11 mouse cellular contexts compared by ENCODE assay signal in genomic region chr16:84955840-84956239, GRCm38 (mm10).
DNase-seq lines count a peak whose midpoint lies in the region; ATAC-seq and TF ChIP-seq lines count a peak whose summit lies in the region.
"Had no signal": no experiment of that assay in that cellular context is flagged by ENCODE, and none has a peak within 500 bp of the region (broad histone marks: within the 10 kb centered on the region; RNA-seq: fewer than 3 reads in every experiment).

No protein-coding gene starts in this region.

- no peak overlapping the region for H3K4me2 ChIP-seq in embryonic facial prominence, embryonic 11.5 days (ENCODE audit: low read depth, low read length)
- no peak overlapping the region for H3K4me2 ChIP-seq in forebrain, postnatal 0 days (ENCODE audit: low read depth)
- no peak overlapping the region for H3K4me2 ChIP-seq in midbrain, embryonic 15.5 days
- H3K4me2 ChIP-seq: liver, embryonic 15.5 days had no signal

- no peak for TF ChIP-seq CTCF in left cerebral cortex, adult 2 months (IDR thresholded peaks at IDR 0.05)
- TF ChIP-seq CTCF in forebrain, postnatal 0 days (IDR thresholded peaks at IDR 0.05; ENCODE audit: low read depth), result no peak
- TF ChIP-seq CTCF in thymus, adult 2 months (IDR thresholded peaks at IDR 0.05; ENCODE audit: borderline replicate concordance, control insufficient read depth, extremely low read depth, insufficient read depth, low read length, poor library complexity), result no peak

- ATAC-seq in embryonic facial prominence, embryonic 11.5 days (replicated peaks; ENCODE audit: insufficient number of reproducible peaks, low FRiP score, low TSS enrichment, low read depth), result peak; percentile 17; the same call in 1 of the 2 replicates
- ATAC-seq in forebrain, postnatal 0 days, result 0 out of 2 replicates have a peak, but pooled peaks have one; percentile 14
- ATAC-seq in midbrain, embryonic 15.5 days (replicated peaks), result peak; percentile 54

- intact Hi-C loops in left cerebral cortex, adult 2 months (cut with DNase I), result loop anchor here (2.0 kb wide), 2 partner anchors 217 to 723 kb away; partner anchors contain the start of gene App
- intact Hi-C loops in left cerebral cortex, postnatal 36 days (cut with DNase I), result loop anchor here (5.0 kb wide), 2 partner anchors 216 to 721 kb away; partner anchors contain the start of gene App

- TF ChIP-seq POLR2A in thymus, adult 2 months (IDR thresholded peaks at IDR 0.05; ENCODE audit: control insufficient read depth, extremely low read depth, insufficient read depth, low read length, poor library complexity), result no peak

- no peaks in the 10 kb centered on the region for H3K27me3 ChIP-seq in embryonic facial prominence, embryonic 11.5 days (ENCODE audit: control insufficient read depth, insufficient read depth, low read length)
- no peaks in the 10 kb centered on the region for H3K27me3 ChIP-seq in embryonic facial prominence, embryonic 10.5 days (replicated peaks; ENCODE audit: low read depth, poor library complexity, severe bottlenecking)
- H3K27me3 ChIP-seq in forebrain, postnatal 0 days (ENCODE audit: insufficient read depth, low read length), result no peaks in the 10 kb centered on the region
- H3K27me3 ChIP-seq in midbrain, embryonic 15.5 days (replicated peaks), result no peaks in the 10 kb centered on the region
- H3K27me3 ChIP-seq in thymus, adult 2 months (ENCODE audit: control insufficient read depth, insufficient read depth, low read length), result no peaks in the 10 kb centered on the region
- H3K27me3 ChIP-seq: CH12.LX; liver, embryonic 15.5 days had no signal

- 73% methylated on average over 1 of the region's 1 CpGs for WGBS in embryonic facial prominence, embryonic 11.5 days
- WGBS in embryonic facial prominence, embryonic 10.5 days, result 70% methylated on average over 1 of the region's 1 CpGs
- 57% methylated on average over 1 of the region's 1 CpGs for WGBS in forebrain, postnatal 0 days
- 37% methylated on average over 1 of the region's 1 CpGs for WGBS in midbrain, embryonic 15.5 days
- 67% methylated on average over 1 of the region's 1 CpGs for WGBS in thymus, adult 2 months

- H3K36me3 ChIP-seq in embryonic facial prominence, embryonic 11.5 days (replicated peaks; ENCODE audit: control insufficient read depth, insufficient read depth, low read depth, low read length), result no peaks in the 10 kb centered on the region; the same call in none of the 2 replicates
- H3K36me3 ChIP-seq in embryonic facial prominence, embryonic 10.5 days (replicated peaks), result peaks cover 76% of the 10 kb centered on the region
- peaks cover 44% of the 10 kb centered on the region for H3K36me3 ChIP-seq in forebrain, postnatal 0 days (ENCODE audit: insufficient read depth)
- H3K36me3 ChIP-seq in midbrain, embryonic 15.5 days (replicated peaks), result peaks cover 18% of the 10 kb centered on the region
- no peaks in the 10 kb centered on the region for H3K36me3 ChIP-seq in thymus, adult 2 months (ENCODE audit: control insufficient read depth, insufficient read depth, low read length)
- H3K36me3 ChIP-seq: liver, embryonic 15.5 days had no signal

- DNase-seq in embryonic facial prominence, embryonic 11.5 days (ENCODE audit: low spot score), result no peak
- DNase-seq in embryonic facial prominence, embryonic 10.5 days (ENCODE audit: low spot score), result no peak
- no peak for DNase-seq in left cerebral cortex, adult 2 months (ENCODE audit: extremely low spot score in 1 of 2, low spot score in 2 of 2)
- DNase-seq in left cerebral cortex, postnatal 36 days (ENCODE audit: low spot score in 2 of 2), result no peak
- DNase-seq in forebrain, postnatal 0 days, result no peak
- DNase-seq in embryo, embryonic 11 days, result no peak
- no peak for DNase-seq in thymus, adult 2 months

- no peak overlapping the region for H3K4me3 ChIP-seq in embryonic facial prominence, embryonic 11.5 days (ENCODE audit: low read depth, low read length)
- H3K4me3 ChIP-seq in embryonic facial prominence, embryonic 10.5 days, result no peak overlapping the region
- no peak overlapping the region for H3K4me3 ChIP-seq in left cerebral cortex, adult 2 months
- H3K4me3 ChIP-seq in forebrain, postnatal 0 days (ENCODE audit: low read depth, low read length), result no peak overlapping the region
- H3K4me3 ChIP-seq in midbrain, embryonic 15.5 days, result no peak overlapping the region
- no peak overlapping the region for H3K4me3 ChIP-seq in thymus, adult 2 months (ENCODE audit: control insufficient read depth, insufficient read depth, low read length)
- H3K4me3 ChIP-seq: erythroblast, embryonic 14.5 days; liver, embryonic 15.5 days had no signal

- no peaks in the 10 kb centered on the region for H3K9me3 ChIP-seq in embryonic facial prominence, embryonic 11.5 days (replicated peaks; ENCODE audit: control insufficient read depth, low read length)
- H3K9me3 ChIP-seq in embryonic facial prominence, embryonic 10.5 days, result no peaks in the 10 kb centered on the region
- H3K9me3 ChIP-seq in forebrain, postnatal 0 days (ENCODE audit: low read length), result no peaks in the 10 kb centered on the region
- no peaks in the 10 kb centered on the region for H3K9me3 ChIP-seq in midbrain, embryonic 15.5 days
- H3K9me3 ChIP-seq: liver, embryonic 15.5 days had no signal

- H3K4me1 ChIP-seq in embryonic facial prominence, embryonic 11.5 days (ENCODE audit: control insufficient read depth, insufficient read depth, low read length), result no peaks in the 10 kb centered on the region
- H3K4me1 ChIP-seq in embryonic facial prominence, embryonic 10.5 days, result no peaks in the 10 kb centered on the region
- no peaks in the 10 kb centered on the region for H3K4me1 ChIP-seq in forebrain, postnatal 0 days (ENCODE audit: insufficient read depth)
- H3K4me1 ChIP-seq in midbrain, embryonic 15.5 days, result peaks cover 12% of the 10 kb centered on the region; the same call in 1 of the 2 replicates
- no peaks in the 10 kb centered on the region for H3K4me1 ChIP-seq in thymus, adult 2 months (replicated peaks; ENCODE audit: control insufficient read depth, insufficient read depth, low read length)
- H3K4me1 ChIP-seq: liver, embryonic 15.5 days had no signal

- no peak overlapping the region for H3K9ac ChIP-seq in embryonic facial prominence, embryonic 11.5 days (replicated peaks; ENCODE audit: low read length)
- H3K9ac ChIP-seq in forebrain, postnatal 0 days, result no peak overlapping the region
- H3K9ac ChIP-seq in midbrain, embryonic 15.5 days, result no peak overlapping the region
- H3K9ac ChIP-seq: liver, embryonic 15.5 days had no signal

- H3K27ac ChIP-seq in embryonic facial prominence, embryonic 11.5 days (replicated peaks; ENCODE audit: low read depth, low read length), result no peak overlapping the region
- no peak overlapping the region for H3K27ac ChIP-seq in embryonic facial prominence, embryonic 10.5 days (replicated peaks)
- peak overlapping the region; percentile 34; the same call in 1 of the 2 replicates for H3K27ac ChIP-seq in left cerebral cortex, adult 2 months
- H3K27ac ChIP-seq in forebrain, postnatal 0 days (ENCODE audit: low read depth, low read length), result no peak overlapping the region
- no peak overlapping the region; the same call in 1 of the 2 replicates for H3K27ac ChIP-seq in midbrain, embryonic 15.5 days
- no peak overlapping the region for H3K27ac ChIP-seq in thymus, adult 2 months (ENCODE audit: control insufficient read depth, insufficient read depth, low read length)
- H3K27ac ChIP-seq: liver, embryonic 15.5 days had no signal
